Mouse (Mus musculus) CD4-positive, CD25-positive, alpha-beta regulatory T cell, adult 2 months (primary cell): ENCODE measurements at regions not wholly inside any gene's neighbourhood (a gene's known extent, or its start where the extent isn't known, plus 50 kb on each side); places are given as distances from the start of the nearest gene placed in this dataset.

Experiments used
- DNase-seq: peaks from one replicate; pipeline ENCODE4 v3.0.0-alpha.2; 2012; ENCODE audit warnings: low read depth, low spot score

DNA sequence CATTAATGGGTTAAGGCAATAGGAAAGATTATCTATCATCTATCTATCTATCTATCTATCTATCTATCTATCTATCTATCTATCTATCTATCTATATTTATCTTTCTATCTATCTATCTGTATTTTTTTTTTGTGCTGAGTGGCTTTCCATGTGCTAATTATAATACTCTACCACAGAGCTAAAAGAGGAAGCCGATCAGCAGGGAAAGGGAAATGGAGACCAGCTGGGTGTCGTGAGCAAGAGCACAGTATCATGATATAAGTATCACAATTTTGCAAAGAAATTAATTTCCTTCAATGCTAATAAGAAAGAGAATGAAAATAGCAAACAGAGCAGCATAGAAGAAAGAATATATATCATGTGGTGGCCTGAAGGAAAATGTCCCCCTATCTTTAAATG lies 69.6 kb downstream of the Cldn1 start:
- DNase-seq: no peak

DNA sequence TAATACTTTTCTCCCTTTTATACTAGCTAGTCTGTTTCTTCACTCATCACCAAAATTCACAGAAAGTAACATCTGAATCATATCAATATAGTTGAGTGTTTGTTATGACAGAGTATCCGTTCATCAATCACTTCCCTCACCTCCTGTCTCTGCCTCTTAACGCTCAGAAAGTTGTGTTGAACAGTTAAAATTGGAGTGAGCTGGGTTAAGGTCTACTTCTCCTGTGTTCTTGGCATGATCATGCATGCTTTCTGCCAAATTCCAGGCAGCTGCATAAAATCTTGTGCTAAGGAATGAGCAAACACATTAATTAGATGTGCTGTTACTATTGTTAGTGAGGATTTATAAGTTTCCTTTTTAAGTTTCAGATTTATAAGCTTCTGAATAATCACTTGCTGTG lies 79.9 kb downstream of the Cldn1 start:
- no peak for DNase-seq

DNA sequence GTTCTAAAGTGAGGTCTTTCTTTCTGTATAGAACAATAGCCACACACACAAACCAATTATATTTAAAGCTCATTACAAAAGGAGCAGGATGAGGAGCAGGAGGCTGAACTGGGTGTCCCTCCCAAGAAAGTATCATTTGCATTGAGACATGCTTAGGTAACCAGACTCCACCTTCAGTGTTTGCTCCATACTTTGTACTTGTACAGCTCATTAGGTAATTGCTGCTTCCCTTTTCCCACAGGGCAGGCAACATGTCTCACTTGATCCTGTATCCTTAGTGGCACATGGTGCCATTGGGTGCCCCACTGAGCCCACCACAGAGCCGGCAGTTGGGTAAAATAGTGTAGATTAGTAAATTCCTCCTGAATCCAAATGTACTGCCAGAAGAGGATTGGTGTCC lies 86.0 kb downstream of the Cldn1 start:
- no peak for DNase-seq

DNA sequence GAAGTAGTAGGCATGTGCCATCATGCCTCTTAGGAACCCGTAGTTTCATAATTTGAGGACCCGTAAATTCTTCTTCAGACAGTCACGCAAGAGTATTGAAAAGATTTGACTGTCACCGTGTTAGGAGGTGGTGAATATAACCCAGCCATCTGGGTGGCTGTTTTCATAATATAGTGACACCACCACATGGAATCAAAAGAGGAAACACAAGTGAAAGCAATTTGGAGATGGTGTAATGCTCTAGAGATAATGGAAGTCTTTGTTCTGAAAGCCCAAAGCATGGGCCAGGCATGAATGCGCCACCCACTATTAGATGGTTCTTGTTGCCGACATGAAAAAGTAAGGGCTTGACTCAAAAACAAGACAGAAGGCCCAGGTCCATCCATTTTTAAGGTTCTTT lies 86.9 kb downstream of the Cldn1 start:
- no peak for DNase-seq

DNA sequence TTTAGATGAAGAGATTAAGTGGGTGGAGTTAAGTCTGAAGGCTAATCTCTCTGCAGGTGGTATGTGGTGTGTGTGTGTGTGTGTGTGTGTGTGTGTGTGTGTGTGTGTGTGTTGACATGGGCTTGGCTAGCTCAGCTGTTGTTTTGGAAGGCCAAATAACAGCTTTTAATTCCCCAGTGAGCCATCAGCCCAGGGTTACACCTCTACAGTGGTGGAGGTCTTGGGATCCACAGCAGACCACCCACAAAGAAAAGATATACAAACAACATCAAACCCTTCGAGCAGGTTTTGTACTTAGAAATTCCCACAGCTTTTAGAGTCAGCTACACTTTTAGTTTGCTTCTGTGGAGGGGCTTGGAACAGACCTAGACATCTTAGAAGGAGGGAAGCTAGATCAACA lies 89.2 kb downstream of the Cldn1 start:
- DNase-seq: no peak

DNA sequence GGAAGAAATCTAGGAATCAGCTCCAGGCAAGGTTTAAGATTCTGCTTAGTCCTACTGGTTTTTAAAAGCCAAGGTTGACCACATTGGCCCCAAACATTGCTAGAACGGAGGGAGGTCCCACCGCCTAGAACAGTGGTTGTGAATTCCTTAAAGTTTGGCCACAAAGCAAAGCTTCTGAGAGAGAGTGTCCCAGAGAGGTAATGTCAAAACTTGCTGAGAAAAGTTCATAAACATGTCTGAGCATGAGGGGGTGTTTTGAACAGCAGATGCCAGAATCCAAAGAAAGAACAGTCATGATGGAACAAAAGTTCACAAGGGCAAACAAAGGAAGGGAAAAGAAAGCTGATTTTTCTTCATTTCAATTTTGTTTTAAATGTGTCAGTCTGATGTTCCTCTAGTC lies 90.1 kb downstream of the Cldn1 start:
- DNase-seq: no peak

DNA sequence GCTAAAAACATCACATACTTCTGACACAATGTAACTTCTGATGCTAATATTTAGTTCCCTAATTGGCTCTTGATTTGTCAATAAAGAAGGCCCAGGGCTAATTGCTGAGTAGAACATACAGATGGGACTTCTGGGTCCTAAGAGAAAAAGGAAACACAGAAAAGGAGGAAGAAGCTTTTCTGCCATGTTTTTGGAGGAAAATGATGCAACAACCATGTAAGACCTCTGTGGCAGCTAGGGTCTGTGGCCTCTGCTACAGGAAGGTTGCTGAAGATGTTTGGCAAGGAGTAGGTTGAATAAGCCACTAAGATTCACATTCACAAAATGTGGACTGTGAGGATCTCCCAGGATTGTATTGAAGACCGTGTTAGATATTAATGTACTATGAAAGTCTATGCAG lies 94.9 kb downstream of the Cldn1 start:
- DNase-seq: no peak

DNA sequence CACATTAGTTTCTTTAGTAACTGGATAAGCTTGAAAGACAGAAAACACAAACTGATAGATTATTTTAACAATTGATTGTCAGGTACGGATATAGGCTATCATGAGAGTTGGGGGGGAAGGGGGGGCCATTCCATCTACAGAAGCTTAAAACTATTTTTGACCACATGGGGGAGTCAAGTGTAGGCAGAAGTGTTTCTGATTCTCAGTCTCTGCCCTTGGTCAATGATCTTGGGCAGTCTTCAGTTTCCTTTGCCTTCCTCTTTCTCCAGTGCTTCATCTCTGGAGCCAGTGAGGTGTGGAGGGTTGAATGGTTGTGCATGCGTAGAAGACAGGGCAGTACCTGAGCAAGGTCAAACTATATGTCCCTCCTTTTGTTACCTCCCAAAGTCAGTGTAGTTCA lies 118.8 kb downstream of the Cldn1 start:
- no peak for DNase-seq

DNA sequence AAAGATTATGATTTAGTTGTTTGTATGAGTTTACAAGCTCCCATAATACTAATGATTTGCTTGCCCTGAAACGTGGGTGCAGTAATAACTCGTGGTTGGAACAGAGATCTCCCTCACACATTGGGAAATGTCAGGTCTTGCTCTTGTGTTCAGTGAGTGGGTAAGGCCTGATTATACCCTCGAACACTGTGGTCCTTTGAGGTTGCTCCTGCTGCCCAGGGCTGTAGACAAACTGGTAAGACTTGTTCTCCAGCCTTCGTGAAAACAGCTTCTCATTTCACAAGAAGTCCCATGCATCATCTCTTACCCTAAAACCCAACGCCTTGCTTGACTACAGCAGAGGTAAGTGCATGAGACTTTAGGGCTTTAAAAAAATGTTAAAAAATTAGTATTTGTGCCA lies 119.9 kb downstream of the Cldn1 start:
- DNase-seq: no peak

DNA sequence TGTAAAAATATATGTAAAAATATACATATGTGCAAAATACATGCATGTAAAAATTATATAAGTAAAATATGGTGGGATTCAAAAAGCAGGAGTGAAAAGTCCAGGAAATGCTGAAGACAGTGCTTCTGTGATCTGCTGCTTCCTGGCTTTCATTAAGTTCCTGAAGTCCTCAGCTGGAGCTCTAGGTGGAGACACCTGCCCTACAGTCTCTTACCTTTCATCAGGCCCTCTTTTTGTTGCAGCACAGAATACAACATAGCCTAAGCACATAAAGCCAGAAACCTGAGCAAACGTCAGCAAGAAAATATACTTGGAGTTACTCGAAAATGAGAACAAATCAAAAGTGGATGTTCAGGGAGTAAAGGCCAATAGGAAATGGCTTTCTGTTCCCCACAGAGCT lies 120.6 kb downstream of the Cldn1 start:
- no peak for DNase-seq

DNA sequence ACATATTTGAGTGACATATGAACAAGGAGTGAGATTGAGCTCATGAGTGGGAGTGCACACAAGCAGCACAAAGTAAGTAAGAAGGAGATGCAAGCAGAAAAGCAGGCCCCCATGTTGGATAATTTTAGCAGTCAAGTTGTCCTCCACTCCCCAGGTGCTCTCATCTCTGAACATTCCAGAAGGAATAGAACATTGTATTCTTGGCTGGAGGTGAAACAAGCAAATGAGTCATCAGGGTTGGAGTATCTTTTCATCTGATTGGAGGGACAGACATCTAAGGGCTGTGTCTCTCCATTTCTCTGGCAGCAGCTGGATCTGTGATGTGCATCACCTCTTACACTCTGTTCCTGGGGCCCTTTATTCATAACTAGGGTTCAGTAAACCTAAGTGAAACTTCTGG lies 122.7 kb downstream of the Cldn1 start:
- DNase-seq: no peak

DNA sequence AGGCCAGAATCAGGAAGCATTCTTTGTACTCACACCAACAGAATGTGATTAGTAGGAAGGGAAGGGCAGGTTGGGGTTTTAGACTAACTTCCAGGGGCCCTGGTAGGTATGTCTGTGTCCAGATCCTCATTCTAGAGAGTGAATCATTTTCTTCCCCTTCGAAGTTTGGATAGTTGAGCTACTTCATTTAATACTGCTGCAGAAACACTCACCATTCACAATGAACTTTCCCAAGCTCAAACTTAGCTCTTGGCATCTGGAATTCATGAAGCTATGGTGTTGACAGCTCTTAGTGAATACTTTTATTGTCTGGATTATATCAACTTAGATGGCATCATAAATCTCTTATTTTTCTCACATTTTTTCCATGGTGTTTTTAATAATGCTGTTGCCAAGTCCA lies 123.7 kb downstream of the Cldn1 start:
- no peak for DNase-seq

DNA sequence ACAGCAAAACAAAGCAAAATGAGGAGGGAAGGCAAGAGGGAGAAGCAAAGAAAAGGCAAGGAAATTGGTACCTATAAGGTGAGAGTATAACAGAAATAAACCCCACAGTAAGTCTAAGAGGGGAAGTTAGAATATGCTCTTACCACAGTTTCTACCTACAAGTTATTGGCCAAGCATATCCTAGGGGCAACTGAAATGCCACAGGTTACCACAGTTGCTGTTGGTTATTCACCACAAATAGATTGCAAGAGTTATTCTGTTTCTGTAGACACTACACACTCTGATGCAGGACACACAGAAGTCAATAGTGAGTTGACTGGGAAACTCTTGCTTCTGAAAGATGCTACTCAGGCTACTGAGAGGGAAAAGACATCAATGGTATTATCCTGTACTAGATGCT lies 129.7 kb upstream of the P3h2 start:
- DNase-seq: no peak

DNA sequence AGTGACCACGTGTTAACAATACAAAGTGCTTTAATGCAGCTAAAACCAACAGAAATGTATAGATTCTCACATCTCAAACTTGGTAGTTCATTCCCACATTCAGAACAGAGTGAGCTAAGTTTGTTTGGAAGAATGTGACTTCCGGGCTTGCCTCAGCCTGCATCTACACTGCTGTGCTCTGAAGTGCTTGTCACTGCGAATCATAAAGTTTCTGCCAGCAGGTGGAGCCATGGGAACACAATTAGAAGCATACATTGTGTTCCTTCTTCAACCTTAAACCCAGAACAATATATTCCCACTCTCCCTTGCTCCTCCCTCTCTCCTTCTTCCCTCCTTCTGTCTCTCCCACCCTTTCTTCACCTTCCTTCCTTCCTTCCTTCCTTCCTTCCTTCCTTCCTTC lies 128.5 kb upstream of the P3h2 start:
- peak; percentile 46 for DNase-seq

DNA sequence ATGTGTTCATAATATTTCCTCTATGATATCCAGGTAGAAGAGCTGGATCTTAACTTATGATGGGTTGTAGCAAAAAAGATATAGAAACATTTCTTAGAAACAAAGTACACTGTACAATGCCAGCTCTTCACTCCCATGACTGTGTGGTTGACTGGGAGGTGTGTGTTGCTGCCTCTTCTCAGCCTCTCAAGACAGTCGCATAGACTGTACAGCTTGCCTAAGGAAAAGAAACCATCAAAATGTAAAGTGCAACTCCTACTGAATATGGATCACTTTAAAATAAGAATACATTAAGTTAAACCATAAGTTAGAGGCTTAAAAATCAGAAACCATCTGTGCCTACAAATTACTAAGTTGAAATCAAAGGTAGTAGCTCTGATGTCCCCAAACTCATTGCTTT lies 125.5 kb upstream of the P3h2 start:
- no peak for DNase-seq

DNA sequence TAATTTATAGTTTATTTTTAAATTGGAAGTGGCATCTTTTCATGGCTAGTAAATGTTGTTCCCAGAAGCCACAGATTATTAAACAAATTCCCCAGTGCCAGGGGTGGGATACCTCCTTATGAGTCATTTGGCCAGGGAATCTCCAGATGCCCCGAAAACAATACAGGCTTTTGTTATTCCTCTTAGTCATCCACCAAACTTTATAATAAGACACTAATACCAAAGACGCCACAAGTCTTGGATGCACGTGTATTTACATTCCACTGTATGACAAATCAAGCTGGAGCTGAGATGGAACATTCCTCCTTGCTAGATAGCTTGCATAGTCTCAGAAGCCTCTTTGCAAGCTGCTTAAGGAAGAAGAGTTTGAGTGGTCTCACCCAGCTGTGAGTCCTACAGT lies 105.8 kb upstream of the P3h2 start:
- no peak for DNase-seq

DNA sequence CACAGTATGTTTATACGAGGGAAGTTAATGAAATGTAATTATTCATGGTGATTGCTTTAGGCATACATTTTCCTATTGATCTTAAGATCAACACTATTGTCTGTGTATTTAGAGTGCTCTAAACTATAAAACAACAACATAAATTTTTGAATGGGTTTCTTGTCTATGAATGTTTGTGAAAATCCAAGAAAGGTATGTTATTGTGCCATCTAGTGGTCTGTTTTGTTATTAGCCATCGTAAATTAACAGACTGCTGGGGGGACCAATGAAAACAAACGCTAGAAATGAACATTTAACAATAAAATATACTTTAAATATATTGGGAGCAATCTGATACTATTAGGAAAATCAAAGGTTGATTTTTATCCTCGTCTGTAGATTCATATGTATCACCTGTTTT lies 93.5 kb upstream of the P3h2 start:
- no peak for DNase-seq

DNA sequence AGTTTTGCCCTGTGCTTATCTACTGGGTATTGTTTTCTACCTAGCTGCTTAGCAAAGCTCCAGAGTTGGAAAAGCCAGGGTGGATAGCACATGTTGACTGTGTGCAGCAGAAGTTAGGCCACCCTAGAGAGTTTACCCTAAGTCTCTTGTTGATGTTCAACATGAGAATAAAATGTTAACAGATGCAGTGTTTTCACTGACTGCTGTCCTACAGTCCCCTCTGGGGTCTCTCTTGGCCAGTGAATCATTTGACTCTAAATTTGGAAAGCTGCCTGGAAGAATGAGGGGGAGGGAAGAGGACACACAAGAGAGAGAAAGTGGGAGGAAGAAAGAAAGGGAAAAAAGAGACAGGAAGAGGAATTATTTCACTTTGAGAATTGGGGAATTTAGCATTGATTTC lies 90.8 kb upstream of the P3h2 start:
- DNase-seq: no peak

DNA sequence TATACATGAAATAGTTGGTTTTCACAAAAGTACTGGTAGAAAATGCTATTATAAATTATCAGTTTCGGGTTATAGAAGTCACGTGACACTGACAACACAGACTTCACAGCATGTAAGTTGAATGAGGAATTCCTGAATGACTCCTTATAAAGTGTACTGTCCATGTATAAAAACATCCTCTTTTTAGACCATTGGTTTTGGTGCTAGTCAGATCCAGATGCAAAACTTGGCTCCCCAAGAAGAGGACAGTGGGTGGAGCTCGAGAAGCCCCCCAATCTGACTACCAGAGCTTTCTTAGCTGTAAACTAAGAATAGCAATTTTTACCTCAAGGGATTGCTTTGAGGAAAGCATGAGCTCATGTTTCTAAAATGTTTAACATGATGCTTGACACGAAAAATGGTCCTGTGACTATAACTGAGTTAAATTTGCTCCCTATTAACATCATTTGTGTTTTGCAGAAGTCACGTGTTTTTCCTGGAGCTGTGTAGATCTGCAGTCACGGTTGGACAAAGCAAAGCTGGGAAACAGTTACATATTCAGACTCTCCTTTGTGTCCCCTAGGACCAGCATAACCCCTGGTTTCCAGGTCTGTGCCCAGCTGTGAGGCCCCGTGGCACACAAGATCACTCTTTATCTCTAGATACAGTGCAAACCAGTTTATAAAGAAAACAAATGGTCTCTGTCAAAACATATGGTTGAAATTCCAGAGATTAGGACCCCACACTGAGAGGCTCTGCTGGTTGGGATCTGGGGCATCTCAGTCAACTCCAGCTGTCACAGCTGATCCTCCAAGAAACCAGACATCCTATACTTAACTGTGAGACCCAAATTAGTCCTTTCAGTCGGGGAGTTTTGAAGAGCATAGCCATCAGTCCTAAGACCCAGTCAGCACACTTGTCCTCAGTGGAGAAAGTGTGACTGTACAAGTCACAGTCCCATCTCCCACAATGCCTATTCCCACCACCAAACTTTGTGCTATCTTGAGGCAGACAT lies 80.0 kb upstream of the P3h2 start:
- no peak for DNase-seq

DNA sequence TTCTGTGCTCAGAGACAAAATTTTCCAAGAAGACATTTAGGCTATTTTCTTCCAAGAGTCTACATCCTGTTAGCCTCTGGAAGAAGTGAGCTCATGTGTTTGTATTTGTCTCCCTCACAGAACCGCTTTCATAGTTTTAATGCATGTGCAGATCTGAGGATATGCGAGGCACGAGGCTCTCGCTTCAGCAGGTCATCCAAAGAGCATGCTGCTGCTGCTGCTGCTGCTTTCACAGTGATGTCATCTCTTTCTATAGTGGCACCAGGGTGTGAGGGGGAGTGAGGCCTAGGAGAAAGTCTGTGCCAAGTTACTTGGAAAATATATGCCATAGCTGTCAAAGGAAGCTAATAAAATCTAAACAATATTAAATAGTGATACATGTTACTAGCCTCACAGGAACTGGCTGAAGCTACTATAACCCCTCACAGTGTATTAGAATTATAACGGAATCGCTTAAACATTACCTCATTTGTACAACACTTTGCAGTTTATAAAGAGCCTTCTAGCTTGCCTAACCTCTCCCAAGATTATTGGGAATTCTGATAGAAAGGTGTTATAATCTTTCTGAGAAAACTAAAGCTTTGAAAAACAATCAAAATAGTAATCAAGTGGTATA lies 79.2 kb upstream of the P3h2 start:
- DNase-seq: no peak

DNA sequence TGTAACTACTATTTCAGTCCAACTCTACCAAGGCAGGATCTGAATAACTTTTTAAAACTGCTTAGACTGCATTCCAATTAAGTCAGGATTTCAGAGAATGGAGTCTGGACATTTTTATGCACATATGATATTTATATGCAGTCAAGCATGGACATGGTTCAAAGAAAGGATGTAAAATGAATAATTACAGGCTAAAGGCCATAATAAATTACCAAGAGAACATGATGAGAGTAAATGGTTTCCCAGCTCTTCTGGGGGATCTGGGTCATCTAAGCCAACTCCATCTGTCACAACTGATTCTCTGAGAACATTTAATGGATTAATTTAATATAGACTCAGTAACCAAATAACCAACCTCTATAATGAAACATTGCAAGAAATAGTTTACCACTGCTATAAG lies 77.9 kb upstream of the P3h2 start:
- no peak for DNase-seq

DNA sequence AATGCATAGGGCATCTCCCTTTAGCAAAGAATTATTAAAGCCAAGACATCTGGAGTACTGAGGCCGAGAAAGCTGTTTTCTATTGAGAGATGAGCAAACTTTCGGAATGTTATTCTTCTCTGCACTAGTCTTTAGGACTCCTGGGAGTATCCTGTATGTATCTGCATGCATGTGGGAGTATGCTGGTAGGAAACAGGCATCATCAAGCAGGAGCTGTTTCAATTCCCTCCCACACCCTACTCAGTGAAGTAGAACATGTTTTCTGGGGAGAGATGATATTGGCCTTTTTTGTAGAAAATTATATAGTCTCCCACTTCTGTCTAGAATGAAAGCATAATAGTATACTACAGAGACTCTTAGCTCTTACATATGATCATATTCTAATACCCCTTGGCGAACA lies 76.1 kb upstream of the P3h2 start:
- no peak for DNase-seq

DNA sequence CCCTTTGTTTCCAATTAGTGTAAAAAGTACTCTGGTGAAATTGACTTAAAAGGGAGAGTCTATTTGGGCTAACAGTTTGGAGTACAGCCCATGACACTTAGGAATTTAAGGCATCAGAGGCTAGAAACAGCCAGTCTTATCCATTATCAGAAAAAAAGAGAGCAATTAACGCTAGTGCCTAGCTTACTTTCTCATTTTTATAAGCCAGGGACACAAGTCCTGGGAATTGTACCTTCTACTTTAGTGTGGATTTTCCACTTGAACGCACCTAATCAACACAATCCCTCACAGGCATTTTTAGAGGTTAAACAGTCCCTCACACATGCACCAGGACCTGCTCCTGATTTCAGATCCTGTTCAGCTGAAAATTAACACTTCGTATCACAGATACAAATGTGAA lies 65.9 kb upstream of the P3h2 start:
- DNase-seq: no peak
